ENCODE assay signal across 26 mouse cellular contexts in genomic region chr13:12831769-12832168, GRCm38 (mm10). TPM values are rescaled to one million over a fixed set of nuclear protein-coding genes. Genes with fewer than 3 reads are reported as not detected.
"Had no signal": no experiment of that assay in that cellular context is flagged by ENCODE, and none has a peak within 500 bp of the region (broad histone marks: within the 10 kb centered on the region; RNA-seq: fewer than 3 reads in every experiment).

No protein-coding gene starts in this region.

- ATAC-seq: liver, postnatal 0 days; lung, postnatal 0 days had no signal

- H3K4me1 ChIP-seq: limb, embryonic 12.5 days; limb, embryonic 15.5 days had no signal

- H3K27me3 ChIP-seq: limb, embryonic 12.5 days; limb, embryonic 15.5 days had no signal

- DNase-seq: kidney, adult 11 months; kidney, adult 9 months; kidney, postnatal 14 days; kidney, postnatal 4 days; left cerebral cortex, postnatal 4 days; liver, postnatal 0 days; lung, embryonic 14.5 days; thymus, adult 2 months; thymus, postnatal 14 days; thymus, postnatal 4 days had no signal

- H3K27ac ChIP-seq: limb, embryonic 12.5 days; limb, embryonic 15.5 days; liver, embryonic 14.5 days; macrophage had no signal

- H3K4me2 ChIP-seq: limb, embryonic 12.5 days; limb, embryonic 15.5 days; liver, embryonic 11.5 days; lung, embryonic 14.5 days had no signal

- H3K9ac ChIP-seq: limb, embryonic 12.5 days; limb, embryonic 15.5 days; liver, embryonic 14.5 days; liver, postnatal 0 days; lung, embryonic 14.5 days had no signal

- H3K4me3 ChIP-seq: limb, embryonic 12.5 days; limb, embryonic 15.5 days had no signal

- H3K36me3 ChIP-seq: limb, embryonic 12.5 days; limb, embryonic 15.5 days had no signal

RNA-seq across cellular contexts. Expression of gene Prl2c3, which starts 31.9 kb away (rescaled TPM):
- total RNA-seq: layer of hippocampus, adult 18-20 months; layer of hippocampus, postnatal 14 days; left cerebral cortex, adult 8-10 months; left cerebral cortex, postnatal 14 days; left cerebral cortex, postnatal 4 days; megakaryocyte, adult 5-6 weeks had no signal
- polyA plus RNA-seq: limb, embryonic 12.5 days; liver, embryonic 11.5 days; liver, postnatal 0 days; lung, embryonic 14.5 days; lung, postnatal 0 days; macrophage; neural tube, embryonic 14.5 days; small intestine, adult 2 months; spleen, adult 2 months; stomach, embryonic 16.5 days; testis, adult 2 months; thymus, adult 2 months had no signal
